Mouse (Mus musculus): ENCODE results near the gene Lipc. TPM values are rescaled to one million over a fixed set of nuclear protein-coding genes. Genes with fewer than 3 reads are reported as not detected.

The Lipc gene
- polyA plus RNA-seq, 1 experiment from 2014 or later, result 0.38 TPM

- WGBS, result 19% methylated on average over 1 of the region's 1 CpGs
- H3K4me3 ChIP-seq (ENCODE audit: low read depth, low read length), result no peak overlapping the region
- H3K9ac ChIP-seq (ENCODE audit: low read length), result no peak overlapping the region
- H3K36me3 ChIP-seq (ENCODE audit: control insufficient read depth, insufficient read depth, low read length), result no peaks in the 10 kb centered on the region
- H3K27me3 ChIP-seq (replicated peaks; ENCODE audit: control insufficient read depth, insufficient read depth, low read length), result no peaks in the 10 kb centered on the region
- no peak overlapping the region for H3K4me2 ChIP-seq (ENCODE audit: low read length)
- H3K27ac ChIP-seq (ENCODE audit: low read depth, low read length), result no peak overlapping the region
- DNase-seq (ENCODE audit: low spot score) (no peak), ATAC-seq (no peak)
- no peaks in the 10 kb centered on the region for H3K4me1 ChIP-seq (ENCODE audit: control insufficient read depth, insufficient read depth, low read length)
- no peaks in the 10 kb centered on the region for H3K9me3 ChIP-seq (replicated peaks; ENCODE audit: control insufficient read depth, low read length)
These were observed 134.6 kb downstream of the Lipc start for GRCm38 (mm10) chr9:70817396-70817795.

GRCm38 (mm10) chr9:70816701-70817305 is 135.2 kb downstream of the Lipc start:
- DNase-seq (ENCODE audit: low spot score) (peak; percentile 7), ATAC-seq (no peak)
- H3K4me1 ChIP-seq (ENCODE audit: control insufficient read depth, insufficient read depth, low read length), result no peaks in the 10 kb centered on the region
- no peaks in the 10 kb centered on the region for H3K9me3 ChIP-seq (replicated peaks; ENCODE audit: control insufficient read depth, low read length)
- H3K27me3 ChIP-seq (replicated peaks; ENCODE audit: control insufficient read depth, insufficient read depth, low read length), result no peaks in the 10 kb centered on the region
- no peak overlapping the region for H3K27ac ChIP-seq (ENCODE audit: low read depth, low read length)
- H3K36me3 ChIP-seq (ENCODE audit: control insufficient read depth, insufficient read depth, low read length), result no peaks in the 10 kb centered on the region
- no peak overlapping the region for H3K4me3 ChIP-seq (ENCODE audit: low read depth, low read length)
- H3K9ac ChIP-seq (ENCODE audit: low read length), result no peak overlapping the region
- H3K4me2 ChIP-seq (ENCODE audit: low read length), result no peak overlapping the region
- WGBS, result 64% methylated on average over 14 of the region's 14 CpGs

- H3K4me3 ChIP-seq (ENCODE audit: low read depth, low read length), result no peak overlapping the region
- no peak overlapping the region for H3K9ac ChIP-seq (ENCODE audit: low read length)
- H3K27ac ChIP-seq (ENCODE audit: low read depth, low read length), result no peak overlapping the region
- 96% methylated on average over 12 of the region's 12 CpGs for WGBS
- ATAC-seq, result no peak
- no peaks in the 10 kb centered on the region for H3K9me3 ChIP-seq (replicated peaks; ENCODE audit: control insufficient read depth, low read length)
- DNase-seq (ENCODE audit: low spot score), result no peak
- no peak overlapping the region for H3K4me2 ChIP-seq (ENCODE audit: low read length)
- no peaks in the 10 kb centered on the region for H3K27me3 ChIP-seq (replicated peaks; ENCODE audit: control insufficient read depth, insufficient read depth, low read length)
- no peaks in the 10 kb centered on the region for H3K36me3 ChIP-seq (ENCODE audit: control insufficient read depth, insufficient read depth, low read length)
- H3K4me1 ChIP-seq (ENCODE audit: control insufficient read depth, insufficient read depth, low read length), result no peaks in the 10 kb centered on the region
These were observed 139.5 kb downstream of the Lipc start for GRCm38 (mm10) chr9:70812551-70812950.

GRCm38 (mm10) chr9:70807714-70808113 is 144.3 kb downstream of the Lipc start:
- no peaks in the 10 kb centered on the region for H3K9me3 ChIP-seq (replicated peaks; ENCODE audit: control insufficient read depth, low read length)
- no peak for ATAC-seq
- H3K4me2 ChIP-seq (ENCODE audit: low read length), result no peak overlapping the region
- no peaks in the 10 kb centered on the region for H3K4me1 ChIP-seq (ENCODE audit: control insufficient read depth, insufficient read depth, low read length)
- no peak overlapping the region for H3K4me3 ChIP-seq (ENCODE audit: low read depth, low read length)
- no peak for DNase-seq (ENCODE audit: low spot score)
- 76% methylated on average over 11 of the region's 11 CpGs for WGBS
- H3K9ac ChIP-seq (ENCODE audit: low read length), result no peak overlapping the region
- no peaks in the 10 kb centered on the region for H3K36me3 ChIP-seq (ENCODE audit: control insufficient read depth, insufficient read depth, low read length)
- no peak overlapping the region for H3K27ac ChIP-seq (ENCODE audit: low read depth, low read length)
- H3K27me3 ChIP-seq (replicated peaks; ENCODE audit: control insufficient read depth, insufficient read depth, low read length), result no peaks in the 10 kb centered on the region

GRCm38 (mm10) chr9:70806069-70806468 is 146.0 kb downstream of the Lipc start:
- no peaks in the 10 kb centered on the region for H3K4me1 ChIP-seq (ENCODE audit: control insufficient read depth, insufficient read depth, low read length)
- no peak overlapping the region for H3K9ac ChIP-seq (ENCODE audit: low read length)
- 38% methylated on average over 1 of the region's 1 CpGs for WGBS
- no peak for ATAC-seq
- H3K36me3 ChIP-seq (ENCODE audit: control insufficient read depth, insufficient read depth, low read length), result no peaks in the 10 kb centered on the region
- DNase-seq (ENCODE audit: low spot score), result no peak
- no peak overlapping the region for H3K27ac ChIP-seq (ENCODE audit: low read depth, low read length)
- H3K4me2 ChIP-seq (ENCODE audit: low read length), result no peak overlapping the region
- no peaks in the 10 kb centered on the region for H3K9me3 ChIP-seq (replicated peaks; ENCODE audit: control insufficient read depth, low read length)
- no peak overlapping the region for H3K4me3 ChIP-seq (ENCODE audit: low read depth, low read length)
- no peaks in the 10 kb centered on the region for H3K27me3 ChIP-seq (replicated peaks; ENCODE audit: control insufficient read depth, insufficient read depth, low read length)

- Histone ChIP-seq H3K4me3 (ENCODE audit: low read depth, low read length) (no peak overlapping the region), H3K4me2 (ENCODE audit: low read length) (no peak overlapping the region), H3K36me3 (ENCODE audit: control insufficient read depth, insufficient read depth, low read length) (no peaks in the 10 kb centered on the region), H3K9me3 (replicated peaks; ENCODE audit: control insufficient read depth, low read length) (no peaks in the 10 kb centered on the region), H3K9ac (ENCODE audit: low read length) (no peak overlapping the region), H3K27me3 (replicated peaks; ENCODE audit: control insufficient read depth, insufficient read depth, low read length) (no peaks in the 10 kb centered on the region), H3K4me1 (ENCODE audit: control insufficient read depth, insufficient read depth, low read length) (no peaks in the 10 kb centered on the region), H3K27ac (ENCODE audit: low read depth, low read length) (no peak overlapping the region)
- WGBS, result 72% methylated on average over 3 of the region's 3 CpGs
- DNase-seq (ENCODE audit: low spot score) (no peak), ATAC-seq (no peak)
These were observed 149.2 kb downstream of the Lipc start for GRCm38 (mm10) chr9:70802816-70803215.

GRCm38 (mm10) chr9:70801761-70802160 is 150.3 kb downstream of the Lipc start:
- DNase-seq (ENCODE audit: low spot score) (no peak), ATAC-seq (no peak)
- no peaks in the 10 kb centered on the region for H3K4me1 ChIP-seq (ENCODE audit: control insufficient read depth, insufficient read depth, low read length)
- no peak overlapping the region for H3K27ac ChIP-seq (ENCODE audit: low read depth, low read length)
- no peaks in the 10 kb centered on the region for H3K36me3 ChIP-seq (ENCODE audit: control insufficient read depth, insufficient read depth, low read length)
- no peak overlapping the region for H3K4me3 ChIP-seq (ENCODE audit: low read depth, low read length)
- H3K4me2 ChIP-seq (ENCODE audit: low read length), result no peak overlapping the region
- H3K9ac ChIP-seq (ENCODE audit: low read length), result no peak overlapping the region
- whole genome bisulfite sequencing, result 87% methylated on average over 3 of the region's 3 CpGs
- no peaks in the 10 kb centered on the region for H3K27me3 ChIP-seq (replicated peaks; ENCODE audit: control insufficient read depth, insufficient read depth, low read length)
- no peaks in the 10 kb centered on the region for H3K9me3 ChIP-seq (replicated peaks; ENCODE audit: control insufficient read depth, low read length)

- Histone ChIP-seq H3K4me2 (ENCODE audit: low read length) (no peak overlapping the region), H3K36me3 (ENCODE audit: control insufficient read depth, insufficient read depth, low read length) (no peaks in the 10 kb centered on the region), H3K9me3 (replicated peaks; ENCODE audit: control insufficient read depth, low read length) (no peaks in the 10 kb centered on the region), H3K27ac (ENCODE audit: low read depth, low read length) (no peak overlapping the region), H3K4me1 (ENCODE audit: control insufficient read depth, insufficient read depth, low read length) (no peaks in the 10 kb centered on the region), H3K9ac (ENCODE audit: low read length) (no peak overlapping the region), H3K27me3 (replicated peaks; ENCODE audit: control insufficient read depth, insufficient read depth, low read length) (no peaks in the 10 kb centered on the region), H3K4me3 (ENCODE audit: low read depth, low read length) (no peak overlapping the region)
- WGBS, result 74% methylated on average over 8 of the region's 8 CpGs
- DNase-seq (ENCODE audit: low spot score) (peak; percentile 5), ATAC-seq (no peak)
These were observed 151.3 kb downstream of the Lipc start for GRCm38 (mm10) chr9:70800588-70801315.

- Histone ChIP-seq H3K4me3 (ENCODE audit: low read depth, low read length) (no peak overlapping the region), H3K36me3 (ENCODE audit: control insufficient read depth, insufficient read depth, low read length) (no peaks in the 10 kb centered on the region), H3K9ac (ENCODE audit: low read length) (no peak overlapping the region), H3K4me1 (ENCODE audit: control insufficient read depth, insufficient read depth, low read length) (no peaks in the 10 kb centered on the region), H3K9me3 (replicated peaks; ENCODE audit: control insufficient read depth, low read length) (no peaks in the 10 kb centered on the region), H3K27ac (ENCODE audit: low read depth, low read length) (no peak overlapping the region), H3K4me2 (ENCODE audit: low read length) (no peak overlapping the region), H3K27me3 (replicated peaks; ENCODE audit: control insufficient read depth, insufficient read depth, low read length) (no peaks in the 10 kb centered on the region)
- 53% methylated on average over 2 of the region's 2 CpGs for WGBS
- ATAC-seq, result no peak
- no peak for DNase-seq (ENCODE audit: low spot score)
These were observed 156.6 kb downstream of the Lipc start for GRCm38 (mm10) chr9:70795439-70795757.
